Mouse (Mus musculus) heart, adult 2 months (tissue): Measurements from ENCODE around the gene Eif2s1.

Source experiments
- CTCF ChIP-seq: fragments of 200-600 bp; IDR thresholded peaks from 2 replicates; pipeline ENCODE4 v1.8.1; 2022; ENCODE audit warnings: antibody characterized with exemption, mild to moderate bottlenecking, moderate library complexity
- POLR2A ChIP-seq: fragments of 200-500 bp; IDR thresholded peaks from 2 replicates; pipeline ENCODE4 v1.6.1; 2011; ENCODE audit warnings: mild to moderate bottlenecking, low read depth, low read length, control low read depth; ENCODE audit not compliant: insufficient read depth

- TF ChIP-seq CTCF = no peak
- TF ChIP-seq POLR2A = no peak
Measured at GRCm38 (mm10) chr12:78897861-78898260, 36.2 kb downstream of the Eif2s1 start.
